Mouse (Mus musculus) layer of hippocampus, postnatal 14 days (tissue): ENCODE measurements at regions not wholly inside any gene's neighbourhood (a gene's known extent, or its start where the extent isn't known, plus 50 kb on each side); places are given as distances from the start of the nearest gene placed in this dataset.

ENCODE experiments used
- DNase-seq, 2 experiments: peaks; one replicate each; pipeline ENCODE4 v3.0.0; 2021 to 2022; ENCODE audit warnings: low spot score in 2 of 2, mixed read lengths in 1 of 2

DNA sequence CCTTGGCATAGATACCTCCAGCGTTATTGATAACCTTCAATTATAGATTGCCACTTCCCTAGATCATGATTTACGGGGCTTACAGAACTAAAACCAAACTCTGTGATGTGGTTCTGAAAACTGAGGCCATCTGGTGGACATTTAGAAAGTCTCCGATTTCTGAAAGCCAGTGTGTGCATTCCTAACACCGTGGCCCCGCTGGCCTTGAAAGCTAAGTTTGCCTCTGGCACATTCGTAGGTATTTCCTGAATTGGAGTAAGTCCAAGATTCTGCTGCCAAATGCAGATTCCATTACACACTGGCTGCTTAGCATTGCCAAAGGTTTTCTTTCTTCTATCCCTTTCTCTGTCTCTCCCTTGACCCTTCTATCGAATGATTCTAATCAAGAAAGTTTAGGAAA is 55.7 kb upstream of the Tmpo start:
- DNase-seq = peak in 1 of 2 experiments; percentile 32

DNA sequence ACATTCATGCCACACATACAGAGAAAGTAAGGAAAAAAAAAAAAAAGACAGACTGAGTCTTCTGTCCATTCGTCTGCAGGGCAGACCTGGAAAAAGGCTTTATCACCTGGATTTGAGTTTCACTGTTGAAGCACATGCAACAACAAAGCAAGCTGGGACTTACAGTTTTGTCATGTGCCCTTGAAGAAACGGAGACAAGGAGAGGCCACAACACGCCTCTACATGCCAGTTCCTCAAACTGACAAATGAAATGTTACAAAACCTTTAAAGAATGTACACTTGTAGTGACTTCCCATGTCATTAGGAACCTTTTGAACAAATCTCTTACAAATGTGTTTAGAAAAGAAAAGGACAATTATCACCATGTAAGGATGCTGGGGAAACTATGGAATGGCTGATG is 53.6 kb upstream of the Tmpo start:
- DNase-seq = no peak
